Mouse (Mus musculus): ENCODE results near the gene Nkrf.

DNA sequence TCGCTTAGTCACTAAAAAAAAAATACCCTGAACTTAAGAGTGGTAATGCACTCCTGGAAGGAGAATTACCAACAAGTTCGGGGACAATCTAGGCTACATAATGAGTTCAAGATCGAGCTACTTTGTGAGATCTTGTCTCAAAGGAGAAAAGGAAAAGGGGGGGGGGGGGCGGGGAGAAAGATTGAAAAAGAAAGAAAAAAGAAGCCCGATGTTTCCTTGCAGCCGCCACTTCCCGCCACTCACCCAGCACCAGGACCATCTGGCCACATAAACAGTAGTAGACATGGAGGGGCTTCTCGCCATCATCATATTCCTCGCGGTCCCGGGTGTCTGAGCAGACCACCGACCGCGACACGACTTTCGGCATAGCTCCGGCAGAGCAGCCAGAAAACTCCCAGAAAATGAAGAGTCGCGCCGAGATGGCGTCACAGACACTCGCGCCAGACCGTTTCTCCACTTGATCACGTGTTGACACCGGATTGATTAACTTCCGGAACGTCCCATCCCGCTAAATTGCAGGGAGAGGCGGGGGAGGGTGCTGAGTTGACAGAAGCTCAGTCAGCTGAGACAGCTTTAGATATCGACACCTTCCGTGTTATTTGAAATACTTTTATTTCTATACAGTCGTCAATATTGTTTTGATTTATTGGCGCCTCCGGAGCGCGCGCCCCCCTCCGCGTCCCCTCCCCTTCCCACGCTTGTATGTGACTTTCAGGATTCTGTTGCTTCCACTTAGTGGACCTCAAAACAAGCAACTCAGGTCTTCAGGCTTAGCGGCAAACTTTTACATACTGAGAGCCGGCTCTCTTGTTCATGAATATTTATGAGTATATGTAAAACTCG is 38.7 kb downstream of the Nkrf start:
- TF ChIP-seq CTCF (IDR thresholded peaks at IDR 0.05; ENCODE audit: low read depth), result no peak
- no peak; the same call in 1 of the 2 replicates for TF ChIP-seq EP300 (IDR thresholded peaks at IDR 0.05; ENCODE audit: low read depth)
